Mouse (Mus musculus) E14TG2a.4 (cell line): ENCODE results near the gene Rpl38.

Source experiments
- CTCF ChIP-seq: conservative IDR thresholded peaks from 2 replicates; pipeline ENCODE4 v1.5.1; 2014; ENCODE audit warnings: low read length
- NANOG ChIP-seq: IDR thresholded peaks from 2 replicates; pipeline ENCODE4 v1.6.1; 2014; ENCODE audit warnings: borderline replicate concordance, low read length, mixed read lengths
- POU5F1 ChIP-seq: IDR thresholded peaks from 2 replicates; pipeline ENCODE4 v1.6.1; 2014; ENCODE audit warnings: low read length, borderline replicate concordance

- no peak for TF ChIP-seq CTCF
- TF ChIP-seq POU5F1, result no peak
- no peak for TF ChIP-seq NANOG
Measured at GRCm38 (mm10) chr11:114666786-114667185, 1.5 kb upstream of the Rpl38 start.
